Mouse (Mus musculus) cerebellum, adult 11 months (tissue): ENCODE data around the gene Rpl14.

Experiments
- DNase-seq: peaks from one replicate; pipeline ENCODE4 v3.0.0; 2022

The Rpl14 gene

GRCm38 (mm10) chr9:120614059-120614458, 42.8 kb downstream of the Rpl14 start:
- no peak for DNase-seq

DNA sequence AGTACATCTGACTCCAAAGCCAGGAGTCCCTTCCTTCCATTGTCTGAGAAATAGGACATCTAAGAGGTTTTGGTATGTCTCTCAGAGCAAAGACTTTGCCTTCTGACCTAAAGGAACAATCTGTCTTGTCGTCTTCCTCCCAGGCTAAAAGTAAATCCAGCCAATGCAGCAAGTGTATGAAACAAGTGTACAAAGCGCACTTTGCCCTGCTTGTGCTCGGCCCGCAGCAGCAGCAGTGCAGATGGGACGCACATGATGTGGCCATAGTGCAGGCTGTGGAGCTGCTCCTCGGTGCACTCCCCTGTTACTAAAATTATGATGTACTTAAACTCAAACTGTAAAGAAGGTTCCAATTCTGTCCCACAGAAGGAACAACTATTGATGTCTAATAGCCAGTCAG, 46.9 kb downstream of the Rpl14 start:
- no peak for DNase-seq

DNA sequence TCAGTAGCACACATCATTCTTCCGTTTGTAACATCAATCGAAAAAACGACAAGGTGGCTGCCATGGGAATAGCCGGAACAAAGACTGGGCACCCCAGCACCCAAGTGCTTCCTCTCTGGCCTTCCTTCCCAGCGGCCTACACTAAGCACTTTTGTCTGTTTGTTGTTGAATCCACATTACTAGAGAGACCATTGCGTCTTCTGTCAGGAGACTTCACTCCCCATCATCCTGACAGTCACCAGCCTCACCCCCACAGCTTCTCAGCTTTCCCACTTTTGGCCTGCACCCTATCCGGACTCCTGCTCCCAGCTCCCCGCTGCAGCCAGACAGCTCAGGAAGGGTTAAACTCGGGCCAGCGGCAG, 48.1 kb downstream of the Rpl14 start:
- DNase-seq, result no peak

GRCm38 (mm10) chr9:120619709-120620408, 48.6 kb downstream of the Rpl14 start:
- peak; percentile 73 for DNase-seq

DNA sequence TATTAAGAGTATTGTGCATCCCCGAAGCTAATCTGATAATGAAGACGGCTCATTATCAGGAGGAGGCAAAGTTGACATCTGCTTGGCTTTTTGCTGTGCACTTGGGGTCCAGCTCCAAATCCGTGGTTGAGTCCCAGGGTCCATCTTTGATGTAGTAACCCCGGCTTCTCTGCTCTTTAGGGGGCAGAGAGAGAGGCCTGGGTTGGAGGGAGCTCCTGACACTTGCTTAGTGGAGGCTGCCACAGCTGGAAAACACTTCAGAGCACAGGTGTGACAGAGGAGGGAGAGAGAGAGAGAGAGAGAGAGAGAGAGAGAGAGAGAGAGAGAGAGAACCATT, 49.1 kb downstream of the Rpl14 start:
- DNase-seq, result no peak
